Mouse (Mus musculus): Measurements from ENCODE around the gene Arl3.

DNA sequence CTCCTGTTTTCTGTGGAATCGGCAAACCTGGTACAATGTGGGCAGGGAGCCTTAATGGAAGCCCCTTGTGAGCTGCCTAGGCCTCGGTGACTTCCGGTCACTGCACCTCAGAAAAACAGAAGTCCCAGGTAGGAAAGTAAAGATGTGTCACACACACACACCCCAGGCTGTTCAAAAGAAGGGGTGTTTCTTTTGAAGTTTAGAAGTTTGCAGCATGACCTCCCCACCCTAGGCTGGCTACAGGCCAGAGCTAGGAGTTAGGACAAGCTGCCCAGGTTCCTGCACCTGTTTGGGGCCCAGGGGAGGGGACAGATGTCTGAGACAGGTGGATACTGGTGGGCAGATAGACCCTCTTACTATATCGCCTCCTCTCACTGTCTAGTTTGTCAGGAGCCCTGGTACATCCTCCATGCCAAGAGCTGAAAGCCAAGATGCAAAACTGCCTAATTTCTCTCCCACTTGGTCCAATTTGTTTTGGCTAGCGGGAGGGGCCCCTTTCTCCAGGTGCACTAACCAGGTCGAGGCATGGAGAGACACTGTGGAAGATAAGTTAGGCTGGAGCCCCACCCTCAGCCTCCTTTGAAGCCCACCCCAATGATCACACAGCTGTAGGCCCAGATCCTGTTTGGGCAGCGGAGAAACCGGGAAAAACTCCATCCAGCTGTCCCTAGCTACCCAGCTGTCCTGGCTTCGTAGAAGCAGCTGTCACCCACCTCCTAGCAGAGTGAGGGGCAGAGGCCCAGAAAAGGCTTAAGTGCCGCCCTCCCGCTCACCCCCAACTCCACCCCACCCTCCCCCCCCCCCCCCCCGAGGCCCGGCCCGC is 55.3 kb downstream of the Arl3 start:
- TF ChIP-seq CTCF (IDR thresholded peaks at IDR 0.05): no peak
- no peak for TF ChIP-seq EP300 (IDR thresholded peaks at IDR 0.05)
